Mouse (Mus musculus): ENCODE results near the gene Notch4. TPM values are rescaled to one million over a fixed set of nuclear protein-coding genes. Genes with fewer than 3 reads are reported as not detected.
A peak's percentile ranks its signal among the peaks of the same experiment; 100 is the strongest.

The Notch4 gene
- polyA plus RNA-seq, 1 experiment from 2014 or later: 5.2 TPM

DNA sequence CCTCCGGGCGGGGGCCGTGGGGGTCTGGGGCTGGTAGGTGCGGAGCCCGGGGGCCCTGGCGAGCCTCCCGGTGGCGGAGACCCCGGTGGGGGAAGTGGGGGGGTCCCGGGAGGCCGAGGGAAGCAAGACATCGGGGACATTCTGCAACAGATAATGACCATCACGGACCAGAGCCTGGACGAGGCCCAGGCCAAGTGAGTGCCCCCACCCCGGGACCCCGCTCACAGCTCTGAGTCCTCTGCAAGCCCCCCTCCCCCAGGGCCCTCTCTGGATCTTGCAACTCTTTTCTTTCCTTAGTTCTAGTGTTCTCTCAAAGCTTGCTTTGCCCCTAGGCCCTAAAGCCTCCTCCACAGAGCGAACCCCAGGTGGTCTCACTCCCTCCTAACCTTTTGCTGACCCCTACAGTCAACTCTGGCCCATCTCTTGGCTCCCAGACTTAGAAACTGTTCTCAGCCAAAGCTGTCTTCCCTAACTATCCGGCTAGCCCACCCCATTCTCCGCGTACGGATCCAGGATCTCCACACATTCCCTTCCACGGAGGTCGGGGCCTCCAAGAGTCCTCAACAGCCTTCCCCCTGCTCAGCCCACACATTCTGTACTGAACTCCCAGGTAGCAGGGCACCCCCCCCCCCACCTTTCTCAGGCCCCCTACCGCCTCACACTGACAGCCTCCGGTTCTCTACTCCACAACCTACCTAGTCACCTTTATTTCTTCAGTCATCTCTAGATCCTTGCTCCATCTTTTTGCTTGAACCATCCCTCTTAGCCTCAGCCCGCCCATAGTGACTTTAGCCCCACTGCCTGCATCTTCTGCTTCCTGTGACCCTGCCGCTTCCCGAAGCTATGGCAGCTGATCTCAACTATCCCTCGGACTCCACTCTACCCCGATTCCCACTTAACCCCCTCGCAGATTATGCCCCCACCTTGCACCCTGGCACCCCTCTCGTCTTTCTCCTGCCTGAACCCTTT lies 28.8 kb downstream of the Notch4 start:
- no peaks in the 10 kb centered on the region for H3K27me3 ChIP-seq (ENCODE audit: control insufficient read depth, insufficient read depth, low read length)
- DNase-seq (ENCODE audit: low spot score) (peak; percentile 55), ATAC-seq (ENCODE audit: insufficient number of reproducible peaks, low FRiP score, low TSS enrichment, low read depth) (peak; percentile 18; the same call in 1 of the 2 replicates)
- H3K9me3 ChIP-seq (ENCODE audit: control insufficient read depth, low read length): no peaks in the 10 kb centered on the region
- H3K4me1 ChIP-seq (ENCODE audit: control insufficient read depth, insufficient read depth, low read length): peaks cover 51% of the 10 kb centered on the region
- 2% methylated on average over 30 of the region's 32 CpGs for WGBS
- peaks cover 9% of the 10 kb centered on the region; the same call in 1 of the 2 replicates for H3K36me3 ChIP-seq (ENCODE audit: control insufficient read depth, insufficient read depth, low read length)
- H3K27ac ChIP-seq (replicated peaks; ENCODE audit: low read depth, low read length): peak overlapping the region; percentile 99
- peak overlapping the region; percentile 96 for H3K9ac ChIP-seq (ENCODE audit: low read length)
- H3K4me2 ChIP-seq (ENCODE audit: low read depth, severe bottlenecking): peak overlapping the region; percentile 93
- H3K4me3 ChIP-seq (ENCODE audit: low read depth, low read length): peak overlapping the region; percentile 95

DNA sequence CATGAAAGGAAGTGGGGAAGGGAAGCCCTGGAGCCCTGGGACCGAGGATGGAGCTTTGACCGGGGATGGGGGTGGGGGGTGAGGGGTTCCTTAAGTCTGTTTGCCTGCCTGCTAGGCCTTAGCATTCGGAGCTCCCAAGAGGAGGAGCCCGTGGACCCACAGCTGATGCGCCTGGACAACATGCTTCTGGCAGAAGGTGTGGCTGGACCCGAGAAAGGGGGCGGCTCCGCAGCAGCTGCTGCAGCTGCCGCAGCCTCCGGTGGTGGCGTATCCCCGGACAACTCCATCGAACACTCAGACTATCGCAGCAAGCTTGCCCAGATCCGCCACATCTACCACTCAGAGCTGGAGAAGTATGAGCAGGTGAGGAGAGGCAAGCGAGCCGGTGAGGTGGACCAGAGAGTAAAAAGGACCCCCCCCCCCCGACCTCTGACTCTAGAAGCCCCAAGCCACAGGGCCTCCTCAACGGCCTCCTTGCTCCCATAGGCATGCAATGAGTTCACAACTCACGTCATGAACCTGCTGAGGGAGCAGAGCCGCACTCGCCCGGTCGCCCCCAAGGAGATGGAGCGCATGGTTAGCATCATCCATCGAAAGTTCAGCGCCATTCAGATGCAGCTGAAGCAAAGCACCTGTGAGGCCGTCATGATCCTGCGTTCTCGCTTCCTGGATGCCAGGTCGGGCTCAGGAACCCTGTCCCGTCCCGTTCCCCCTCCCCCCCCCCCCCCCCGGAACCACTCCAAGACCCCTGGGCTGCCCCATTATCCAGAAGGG lies 29.9 kb downstream of the Notch4 start:
- peak overlapping the region; percentile 96 for H3K9ac ChIP-seq (ENCODE audit: low read length)
- 56% methylated on average over 31 of the region's 34 CpGs for WGBS
- H3K4me3 ChIP-seq (ENCODE audit: low read depth, low read length): peak overlapping the region; percentile 95
- peaks cover 49% of the 10 kb centered on the region for H3K4me1 ChIP-seq (ENCODE audit: control insufficient read depth, insufficient read depth, low read length)
- DNase-seq (ENCODE audit: low spot score): peak; percentile 53
- H3K27me3 ChIP-seq (ENCODE audit: control insufficient read depth, insufficient read depth, low read length): no peaks in the 10 kb centered on the region
- no peaks in the 10 kb centered on the region for H3K9me3 ChIP-seq (ENCODE audit: control insufficient read depth, low read length)
- H3K27ac ChIP-seq (replicated peaks; ENCODE audit: low read depth, low read length): no peak overlapping the region
- H3K4me2 ChIP-seq (ENCODE audit: low read depth, severe bottlenecking): peak overlapping the region; percentile 93
- peaks cover 9% of the 10 kb centered on the region; the same call in 1 of the 2 replicates for H3K36me3 ChIP-seq (ENCODE audit: control insufficient read depth, insufficient read depth, low read length)
- no peak for ATAC-seq (ENCODE audit: insufficient number of reproducible peaks, low FRiP score, low TSS enrichment, low read depth)

DNA sequence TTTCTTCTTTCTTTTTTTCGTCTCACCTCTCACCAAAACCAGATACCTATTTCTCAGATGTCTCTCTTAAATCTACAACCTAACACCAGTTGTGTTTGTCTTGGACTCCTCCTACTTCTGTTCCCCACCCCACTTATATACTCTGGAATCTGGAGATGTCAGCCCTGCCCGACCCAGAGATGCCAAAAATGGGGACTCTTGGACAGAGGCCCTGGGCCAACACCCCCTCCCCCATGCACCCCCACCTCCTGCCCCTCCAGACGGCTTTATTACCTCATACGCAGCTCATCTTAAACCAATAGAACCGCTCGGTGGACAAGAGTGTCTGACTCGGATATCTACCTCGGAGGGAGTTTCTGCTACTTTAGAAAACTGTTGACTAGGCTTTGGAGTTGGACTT lies 32.0 kb downstream of the Notch4 start:
- WGBS: 75% methylated on average over 8 of the region's 8 CpGs
- Histone ChIP-seq H3K9me3 (ENCODE audit: control insufficient read depth, low read length) (no peaks in the 10 kb centered on the region), H3K4me1 (ENCODE audit: control insufficient read depth, insufficient read depth, low read length) (peaks cover 28% of the 10 kb centered on the region), H3K27ac (replicated peaks; ENCODE audit: low read depth, low read length) (no peak overlapping the region), H3K36me3 (ENCODE audit: control insufficient read depth, insufficient read depth, low read length) (peaks cover 12% of the 10 kb centered on the region; the same call in 1 of the 2 replicates), H3K27me3 (ENCODE audit: control insufficient read depth, insufficient read depth, low read length) (no peaks in the 10 kb centered on the region), H3K9ac (ENCODE audit: low read length) (no peak overlapping the region), H3K4me2 (ENCODE audit: low read depth, severe bottlenecking) (no peak overlapping the region), H3K4me3 (ENCODE audit: low read depth, low read length) (no peak overlapping the region)
- no peak for DNase-seq (ENCODE audit: low spot score)
- ATAC-seq (ENCODE audit: insufficient number of reproducible peaks, low FRiP score, low TSS enrichment, low read depth): no peak

DNA sequence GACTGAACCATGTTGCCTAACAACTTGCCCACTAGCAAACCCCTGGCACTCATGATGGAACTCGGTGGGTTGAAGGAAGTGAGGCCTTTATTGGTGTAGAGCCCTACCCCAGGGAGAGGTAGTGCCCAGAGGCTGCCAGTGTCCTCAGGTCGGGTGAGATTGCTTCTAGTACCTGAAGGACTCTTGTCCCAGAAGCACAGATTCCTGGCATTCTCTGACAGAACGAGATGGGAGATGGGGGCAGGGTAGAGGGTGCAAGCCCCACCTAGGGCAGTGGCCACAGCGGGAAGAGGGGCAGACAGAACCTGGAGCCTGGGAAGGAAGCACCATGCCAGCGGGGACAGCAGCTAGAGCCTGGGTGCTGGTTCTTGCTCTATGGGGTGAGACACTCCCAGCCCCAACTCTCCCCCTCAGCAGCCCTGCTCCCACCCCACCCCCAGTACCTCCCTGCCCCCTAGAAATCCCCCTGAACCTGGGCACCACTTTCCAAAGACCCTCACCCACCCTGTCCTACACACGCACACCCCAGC lies 33.6 kb downstream of the Notch4 start, which contains the start of gene Ager:
TSS of gene Ager (plus strand) at position 297 of the 530 bp plus-strand sequence.
- Histone ChIP-seq H3K36me3 (ENCODE audit: control insufficient read depth, insufficient read depth, low read length) (peaks cover 15% of the 10 kb centered on the region; the same call in 1 of the 2 replicates), H3K27ac (replicated peaks; ENCODE audit: low read depth, low read length) (no peak within 1 kb of the TSS), H3K4me3 (ENCODE audit: low read depth, low read length) (no peak within 1 kb of the TSS), H3K4me1 (ENCODE audit: control insufficient read depth, insufficient read depth, low read length) (peaks cover 25% of the 10 kb centered on the region), H3K9me3 (ENCODE audit: control insufficient read depth, low read length) (no peaks in the 10 kb centered on the region), H3K27me3 (ENCODE audit: control insufficient read depth, insufficient read depth, low read length) (no peaks in the 10 kb centered on the region), H3K9ac (ENCODE audit: low read length) (no peak within 1 kb of the TSS), H3K4me2 (ENCODE audit: low read depth, severe bottlenecking) (no peak within 1 kb of the TSS)
- WGBS: 14% methylated on average over 6 of the region's 6 CpGs
- no peak for ATAC-seq (ENCODE audit: insufficient number of reproducible peaks, low FRiP score, low TSS enrichment, low read depth)
- no peak for DNase-seq (ENCODE audit: low spot score)

DNA sequence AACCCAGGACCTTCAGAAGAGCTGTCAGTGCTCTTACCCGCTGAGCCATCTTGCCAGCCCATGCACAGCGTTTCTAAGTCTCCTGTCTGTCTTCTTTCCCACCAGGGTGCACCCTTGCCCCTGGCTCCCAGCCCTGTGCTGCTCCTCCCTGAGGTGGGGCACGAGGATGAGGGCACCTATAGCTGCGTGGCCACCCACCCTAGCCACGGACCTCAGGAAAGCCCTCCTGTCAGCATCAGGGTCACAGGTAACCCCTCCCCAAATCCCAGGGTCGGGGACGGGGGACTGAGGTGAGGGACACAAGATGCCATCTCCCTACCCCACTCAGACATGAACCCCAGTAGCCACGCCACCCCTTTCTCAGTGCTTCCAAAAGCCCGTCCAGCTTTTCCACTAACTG lies 35.8 kb downstream of the Notch4 start:
- Histone ChIP-seq H3K9ac (ENCODE audit: low read length) (no peak overlapping the region), H3K27me3 (ENCODE audit: control insufficient read depth, insufficient read depth, low read length) (no peaks in the 10 kb centered on the region), H3K4me2 (ENCODE audit: low read depth, severe bottlenecking) (no peak overlapping the region), H3K27ac (replicated peaks; ENCODE audit: low read depth, low read length) (no peak overlapping the region), H3K9me3 (ENCODE audit: control insufficient read depth, low read length) (no peaks in the 10 kb centered on the region), H3K4me3 (ENCODE audit: low read depth, low read length) (no peak overlapping the region), H3K36me3 (ENCODE audit: control insufficient read depth, insufficient read depth, low read length) (peaks cover 12% of the 10 kb centered on the region; the same call in 1 of the 2 replicates), H3K4me1 (ENCODE audit: control insufficient read depth, insufficient read depth, low read length) (peaks cover 17% of the 10 kb centered on the region)
- DNase-seq (ENCODE audit: low spot score) (no peak), ATAC-seq (ENCODE audit: insufficient number of reproducible peaks, low FRiP score, low TSS enrichment, low read depth) (no peak)
- WGBS: 81% methylated on average over 9 of the region's 9 CpGs

DNA sequence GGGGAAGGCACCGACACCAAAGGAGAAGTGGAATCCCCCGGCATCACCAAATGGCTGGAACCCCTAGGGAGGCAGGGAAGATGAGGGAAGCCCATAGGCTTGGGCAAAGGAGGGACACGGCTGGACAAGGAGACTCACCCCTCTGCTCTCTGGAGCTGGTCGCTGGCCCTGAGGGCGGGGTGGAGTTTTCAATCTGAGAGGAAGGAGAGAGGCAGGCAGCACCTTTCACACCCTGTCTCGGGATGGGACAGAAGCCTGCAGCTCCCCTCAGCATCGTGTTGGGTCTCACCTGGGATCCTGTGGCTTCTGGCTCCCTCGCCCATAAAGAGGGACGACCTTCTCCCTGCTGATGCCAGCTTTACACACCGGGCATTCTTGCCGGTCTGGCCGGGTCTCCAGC lies 37.7 kb downstream of the Notch4 start:
- H3K27ac ChIP-seq (replicated peaks; ENCODE audit: low read depth, low read length): no peak overlapping the region
- ATAC-seq (ENCODE audit: insufficient number of reproducible peaks, low FRiP score, low TSS enrichment, low read depth) (no peak), DNase-seq (ENCODE audit: low spot score) (no peak)
- 0 out of 2 replicates have a peak overlapping the region, but pooled peaks have one; percentile 73 for H3K4me2 ChIP-seq (ENCODE audit: low read depth, severe bottlenecking)
- 85% methylated on average over 12 of the region's 12 CpGs for whole genome bisulfite sequencing
- peaks cover 7% of the 10 kb centered on the region; the same call in 1 of the 2 replicates for H3K36me3 ChIP-seq (ENCODE audit: control insufficient read depth, insufficient read depth, low read length)
- H3K27me3 ChIP-seq (ENCODE audit: control insufficient read depth, insufficient read depth, low read length): no peaks in the 10 kb centered on the region
- H3K4me1 ChIP-seq (ENCODE audit: control insufficient read depth, insufficient read depth, low read length): peaks cover 25% of the 10 kb centered on the region
- H3K9ac ChIP-seq (ENCODE audit: low read length): no peak overlapping the region
- no peaks in the 10 kb centered on the region for H3K9me3 ChIP-seq (ENCODE audit: control insufficient read depth, low read length)
- H3K4me3 ChIP-seq (ENCODE audit: low read depth, low read length): no peak overlapping the region

DNA sequence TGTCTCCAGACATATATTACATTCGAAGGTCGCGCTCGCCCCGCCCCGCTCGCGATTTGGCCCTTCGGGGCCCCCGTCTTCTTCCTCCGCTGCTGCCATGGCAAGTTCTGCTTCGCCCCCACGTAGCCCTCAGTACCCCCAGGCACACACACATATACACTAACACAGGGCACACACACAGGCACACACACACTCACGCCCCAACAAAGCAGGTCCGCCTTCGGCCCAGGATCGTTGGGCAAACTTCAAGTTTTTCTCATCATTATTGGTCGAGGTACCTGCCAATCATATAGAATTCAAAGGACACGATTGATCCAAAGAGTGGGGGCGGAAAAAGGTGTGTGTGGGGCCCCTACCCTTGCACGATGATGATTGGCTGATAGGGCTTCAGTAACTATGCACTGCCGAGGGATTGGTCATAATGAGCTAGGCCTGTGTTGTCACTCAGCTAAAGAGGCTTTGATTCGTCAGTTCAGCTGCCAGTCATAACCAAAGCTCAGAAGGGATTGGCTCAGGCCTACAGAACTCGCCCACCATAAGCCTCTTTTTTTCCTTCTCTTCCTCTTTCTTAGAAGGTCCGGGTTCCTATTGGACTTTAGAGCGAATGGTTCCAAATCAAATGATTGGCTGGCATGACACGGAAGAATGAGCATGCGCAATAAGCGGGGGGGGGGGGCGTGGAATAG lies 39.5 kb downstream of the Notch4 start, which contains the start of gene Rnf5:
TSS of gene Rnf5 (minus strand) at position 316 of the 686 bp plus-strand sequence.
- Histone ChIP-seq H3K9ac (ENCODE audit: low read length) (peak within 1 kb of the TSS; percentile 66), H3K27me3 (ENCODE audit: control insufficient read depth, insufficient read depth, low read length) (no peaks in the 10 kb centered on the region), H3K27ac (replicated peaks; ENCODE audit: low read depth, low read length) (peak within 1 kb of the TSS; percentile 49), H3K9me3 (ENCODE audit: control insufficient read depth, low read length) (no peaks in the 10 kb centered on the region), H3K4me3 (ENCODE audit: low read depth, low read length) (peak within 1 kb of the TSS; percentile 96), H3K36me3 (ENCODE audit: control insufficient read depth, insufficient read depth, low read length) (peaks cover 7% of the 10 kb centered on the region; the same call in 1 of the 2 replicates), H3K4me1 (ENCODE audit: control insufficient read depth, insufficient read depth, low read length) (peaks cover 16% of the 10 kb centered on the region), H3K4me2 (ENCODE audit: low read depth, severe bottlenecking) (peak within 1 kb of the TSS; percentile 93)
- ATAC-seq (ENCODE audit: insufficient number of reproducible peaks, low FRiP score, low TSS enrichment, low read depth) (peak; percentile 97), DNase-seq (ENCODE audit: low spot score) (peak; percentile 99)
- under 1% methylated on average over 30 of the region's 30 CpGs for WGBS
